Comparison of ENCODE assay signal across 7 mouse cellular contexts in the genomic region with DNA sequence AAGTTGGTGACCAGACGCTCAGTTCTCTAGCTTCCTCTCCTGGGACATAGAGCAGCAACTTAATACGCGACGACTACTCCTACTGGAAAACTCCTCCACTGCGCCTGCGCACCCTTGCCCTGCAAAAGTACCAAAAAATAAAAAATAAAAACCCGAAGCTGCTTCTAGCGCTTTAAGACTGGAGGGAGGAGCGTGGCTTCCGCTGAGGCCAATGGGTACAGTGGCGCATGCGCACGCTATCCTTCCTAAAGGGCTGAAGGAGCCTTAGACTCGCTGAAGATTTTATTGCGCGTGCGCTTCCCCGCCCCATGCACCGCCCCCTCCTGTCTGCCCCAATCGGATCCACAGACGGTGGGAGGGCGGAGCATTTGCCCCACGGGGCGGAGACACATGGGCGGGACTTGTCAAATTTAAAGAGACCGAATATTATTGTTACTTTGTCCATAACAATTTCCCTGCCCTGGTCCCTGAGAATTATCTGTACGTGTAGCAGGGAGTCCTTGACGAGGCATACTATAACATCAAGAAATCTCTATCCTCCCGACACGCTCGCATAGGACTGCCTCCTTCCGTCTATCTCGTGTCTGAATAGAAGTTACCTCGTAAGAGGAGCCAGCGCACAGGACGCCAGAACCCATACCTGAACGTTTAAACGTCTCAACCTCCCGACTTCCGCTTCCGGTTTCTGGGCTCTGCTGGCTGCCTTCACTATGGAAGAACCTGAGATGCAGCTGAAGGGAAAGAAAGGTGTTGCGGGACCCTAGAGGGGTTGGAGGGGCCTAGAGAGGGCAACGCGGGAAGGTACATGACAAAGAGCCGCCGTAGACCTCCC. TPM values are rescaled to one million over a fixed set of nuclear protein-coding genes. Genes with fewer than 3 reads are reported as not detected.
A peak's percentile ranks its signal among the peaks of the same experiment; 100 is the strongest.
DNase-seq lines count a peak whose midpoint lies in the region; ATAC-seq lines count a peak whose summit lies in the region.

A gene (minus strand): TSS at position 129 of the 832 bp plus-strand sequence.
A gene (plus strand): TSS at position 474 of the 832 bp plus-strand sequence.
A gene (plus strand): TSS at position 686 of the 832 bp plus-strand sequence.

- DNase-seq in adrenal gland, postnatal 14 days, result peak; percentile 99
- peak; percentile 100 for DNase-seq in embryonic facial prominence, embryonic 11.5 days (ENCODE audit: low spot score)
- DNase-seq in kidney, adult 11 months, result peak; percentile 100
- DNase-seq in limb, embryonic 10.5 days (ENCODE audit: low spot score), result peak; percentile 98
- DNase-seq in spleen, adult 12 weeks (ENCODE audit: low spot score), result peak; percentile 97

- under 1% methylated on average over 46 of the region's 46 CpGs for WGBS in embryonic facial prominence, embryonic 11.5 days
- whole genome bisulfite sequencing in limb, embryonic 10.5 days, result under 1% methylated on average over 46 of the region's 46 CpGs
- under 1% methylated on average over 46 of the region's 46 CpGs for WGBS in midbrain, embryonic 13.5 days

- peak within 1 kb of the TSS; percentile 78 for H3K4me3 ChIP-seq in embryonic facial prominence, embryonic 11.5 days (ENCODE audit: low read depth, low read length)
- peak within 1 kb of the TSS; percentile 89 for H3K4me3 ChIP-seq in limb, embryonic 10.5 days
- peak within 1 kb of the TSS; percentile 84 for H3K4me3 ChIP-seq in midbrain, embryonic 13.5 days (replicated peaks)

- H3K4me1 ChIP-seq in embryonic facial prominence, embryonic 11.5 days (ENCODE audit: control insufficient read depth, insufficient read depth, low read length), result peaks cover 5% of the 10 kb centered on the region
- peaks cover 20% of the 10 kb centered on the region for H3K4me1 ChIP-seq in limb, embryonic 10.5 days
- H3K4me1 ChIP-seq in midbrain, embryonic 13.5 days (replicated peaks), result peaks cover 24% of the 10 kb centered on the region

- peak within 1 kb of the TSS; percentile 81 for H3K4me2 ChIP-seq in embryonic facial prominence, embryonic 11.5 days (ENCODE audit: low read depth, low read length)
- H3K4me2 ChIP-seq in midbrain, embryonic 13.5 days (replicated peaks), result peak within 1 kb of the TSS; percentile 70

- ATAC-seq in embryonic facial prominence, embryonic 11.5 days (replicated peaks; ENCODE audit: insufficient number of reproducible peaks, low FRiP score, low TSS enrichment, low read depth), result peak; percentile 93
- peak; percentile 95 for ATAC-seq in granulocyte monocyte progenitor cell, adult 5-6 weeks (replicated peaks; ENCODE audit: poor library complexity, severe bottlenecking)
- peak; percentile 97 for ATAC-seq in midbrain, embryonic 13.5 days

- H3K9ac ChIP-seq in embryonic facial prominence, embryonic 11.5 days (replicated peaks; ENCODE audit: low read length), result peak within 1 kb of the TSS; percentile 83
- peak within 1 kb of the TSS; percentile 79 for H3K9ac ChIP-seq in midbrain, embryonic 13.5 days (replicated peaks)

- H3K36me3 ChIP-seq in embryonic facial prominence, embryonic 11.5 days (replicated peaks; ENCODE audit: control insufficient read depth, insufficient read depth, low read depth, low read length), result peaks cover 7% of the 10 kb centered on the region
- peaks cover 62% of the 10 kb centered on the region for H3K36me3 ChIP-seq in limb, embryonic 10.5 days
- peaks cover 49% of the 10 kb centered on the region for H3K36me3 ChIP-seq in midbrain, embryonic 13.5 days

- H3K9me3 ChIP-seq in embryonic facial prominence, embryonic 11.5 days (replicated peaks; ENCODE audit: control insufficient read depth, low read length), result no peaks in the 10 kb centered on the region
- H3K9me3 ChIP-seq in limb, embryonic 10.5 days (replicated peaks), result no peaks in the 10 kb centered on the region
- no peaks in the 10 kb centered on the region for H3K9me3 ChIP-seq in midbrain, embryonic 13.5 days

- H3K27ac ChIP-seq in embryonic facial prominence, embryonic 11.5 days (replicated peaks; ENCODE audit: low read depth, low read length), result peak within 1 kb of the TSS; percentile 57
- peak within 1 kb of the TSS; percentile 89 for H3K27ac ChIP-seq in limb, embryonic 10.5 days
- H3K27ac ChIP-seq in midbrain, embryonic 13.5 days, result peak within 1 kb of the TSS; percentile 86

- H3K27me3 ChIP-seq in embryonic facial prominence, embryonic 11.5 days (ENCODE audit: control insufficient read depth, insufficient read depth, low read length), result no peaks in the 10 kb centered on the region
- H3K27me3 ChIP-seq in limb, embryonic 10.5 days (ENCODE audit: low read depth, poor library complexity, severe bottlenecking), result no peaks in the 10 kb centered on the region
- no peaks in the 10 kb centered on the region for H3K27me3 ChIP-seq in midbrain, embryonic 13.5 days

RNA-seq across cellular contexts. Expression of the first gene that starts in this region (rescaled TPM):
- 16.9 and 18.8 TPM in 2 replicates for total RNA-seq in adrenal gland, postnatal 14 days (2021)
- polyA plus RNA-seq in embryonic facial prominence, embryonic 11.5 days (2014; fragmentation: Nextera tagmentation; extraction: Ambion mirVana), result 17.0 and 18.3 TPM in 2 replicates
- total RNA-seq in granulocyte monocyte progenitor cell, adult 5-6 weeks (2014; fragmentation: Nextera tagmentation), result 4.8 and 6.9 TPM in 2 replicates
- total RNA-seq in granulocyte monocyte progenitor cell, adult 5-6 weeks (2017), result 5.9 and 11.6 TPM in 2 replicates
- 20.1 and 27.9 TPM in 2 replicates for polyA plus RNA-seq in limb, embryonic 10.5 days (2016; fragmentation: Nextera tagmentation; extraction: Ambion mirVana)
- polyA plus RNA-seq in midbrain, embryonic 13.5 days (2015; fragmentation: Nextera tagmentation; extraction: Ambion mirVana), result 12.5 and 13.4 TPM in 2 replicates

RNA-seq across cellular contexts. Expression of the second gene that starts in this region (rescaled TPM):
- total RNA-seq in adrenal gland, postnatal 14 days (2021), result 49.2 and 50.5 TPM in 2 replicates
- 40.4 and 46.6 TPM in 2 replicates for polyA plus RNA-seq in embryonic facial prominence, embryonic 11.5 days (2014; fragmentation: Nextera tagmentation; extraction: Ambion mirVana)
- total RNA-seq in granulocyte monocyte progenitor cell, adult 5-6 weeks (2014; fragmentation: Nextera tagmentation), result 26.6 and 53.7 TPM in 2 replicates
- 34.3 and 40.0 TPM in 2 replicates for total RNA-seq in granulocyte monocyte progenitor cell, adult 5-6 weeks (2017)
- polyA plus RNA-seq in limb, embryonic 10.5 days (2016; fragmentation: Nextera tagmentation; extraction: Ambion mirVana), result 45.3 and 49.8 TPM in 2 replicates
- polyA plus RNA-seq in midbrain, embryonic 13.5 days (2015; fragmentation: Nextera tagmentation; extraction: Ambion mirVana), result 53.0 and 56.5 TPM in 2 replicates

RNA-seq across cellular contexts. Expression of the third gene that starts in this region (rescaled TPM):
- total RNA-seq in adrenal gland, postnatal 14 days (2021), result 0.41 and 0.56 TPM in 2 replicates
- polyA plus RNA-seq in embryonic facial prominence, embryonic 11.5 days (2014; fragmentation: Nextera tagmentation; extraction: Ambion mirVana), result 0.45 and 0.64 TPM in 2 replicates
- total RNA-seq in granulocyte monocyte progenitor cell, adult 5-6 weeks (2014; fragmentation: Nextera tagmentation), result not detected in 2 replicates
- total RNA-seq in granulocyte monocyte progenitor cell, adult 5-6 weeks (2017), result not detected in 2 replicates
- 0.29 and 0.60 TPM in 2 replicates for polyA plus RNA-seq in limb, embryonic 10.5 days (2016; fragmentation: Nextera tagmentation; extraction: Ambion mirVana)
- 0.26 and 0.59 TPM in 2 replicates for polyA plus RNA-seq in midbrain, embryonic 13.5 days (2015; fragmentation: Nextera tagmentation; extraction: Ambion mirVana)

Comparison
In these comparisons a context has a peak if more than half of its experiments do, and no peak if none do; other contexts are left out.
1. Peak in every context shown above with its lines: DNase-seq, ATAC-seq, H3K4me3 ChIP-seq and H3K27ac ChIP-seq.